Mouse (Mus musculus): ENCODE measurements around the gene Eif2b4. TPM values are rescaled to one million over a fixed set of nuclear protein-coding genes. Genes with fewer than 3 reads are reported as not detected.

Gene Eif2b4
- polyA plus RNA-seq, 1 experiment from 2014 or later, result 88.5 TPM

DNA sequence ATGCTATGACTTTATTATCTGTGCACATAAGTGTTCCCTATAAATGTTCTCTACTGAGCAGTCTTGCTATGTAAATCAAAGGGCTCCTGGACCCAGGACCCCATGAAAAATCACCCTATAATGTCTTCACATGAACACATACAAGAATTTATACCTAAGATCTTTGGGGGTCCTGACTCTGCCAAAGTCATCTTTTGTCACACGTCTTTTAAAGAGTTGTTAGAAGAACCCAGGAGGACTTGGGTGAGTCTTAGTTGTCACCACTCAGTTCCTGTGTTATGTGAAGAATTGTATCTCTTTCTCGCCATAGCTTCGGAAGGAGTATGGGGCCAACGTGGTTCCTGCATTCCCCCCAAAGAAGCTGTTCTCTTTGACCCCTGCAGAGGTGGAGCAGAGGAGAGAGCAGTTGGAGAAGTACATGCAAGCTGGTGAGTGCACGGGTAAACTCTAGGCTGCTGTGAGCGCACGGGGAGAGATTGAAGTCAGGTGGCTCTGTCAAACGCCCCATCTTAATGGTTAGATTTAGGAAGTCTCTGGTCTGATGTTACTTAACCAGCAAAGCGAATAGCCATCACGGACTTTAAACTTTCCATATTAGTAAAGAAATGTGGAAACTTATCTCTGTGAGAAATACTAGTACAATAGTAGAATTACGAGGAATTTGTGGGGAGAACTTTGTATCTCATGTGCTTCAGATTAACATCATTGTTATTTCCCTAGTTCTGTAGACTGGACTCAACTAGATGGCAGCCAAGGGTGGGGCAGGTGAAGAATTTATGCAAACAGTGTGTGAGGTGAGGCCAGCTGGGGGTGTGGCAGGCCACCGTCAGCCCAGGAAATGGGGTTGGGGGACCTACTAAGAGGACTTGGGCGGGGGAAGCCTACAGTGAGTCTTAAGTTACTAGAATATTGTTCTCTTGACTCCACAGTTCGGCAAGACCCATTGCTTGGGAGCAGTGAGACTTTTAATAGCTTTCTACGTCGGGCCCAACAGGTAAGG, 1.6 kb upstream of the Eif2b4 start:
- H3K9me3 ChIP-seq (ENCODE audit: control insufficient read depth, low read length), result no peaks in the 10 kb centered on the region
- peaks cover 54% of the 10 kb centered on the region for H3K36me3 ChIP-seq (ENCODE audit: control insufficient read depth, insufficient read depth, low read length)
- no peak for ATAC-seq
- no peak overlapping the region for H3K4me3 ChIP-seq (ENCODE audit: low read length)
- H3K9ac ChIP-seq (ENCODE audit: low read depth, low read length), result no peak overlapping the region
- no peaks in the 10 kb centered on the region for H3K27me3 ChIP-seq (replicated peaks; ENCODE audit: control insufficient read depth, insufficient read depth, low read length)
- peak overlapping the region; percentile 79 for H3K4me2 ChIP-seq (ENCODE audit: low read length)
- H3K4me1 ChIP-seq (ENCODE audit: control insufficient read depth, insufficient read depth, low read depth, low read length), result peaks cover 20% of the 10 kb centered on the region
- 93% methylated on average over 16 of the region's 16 CpGs for WGBS
- no peak overlapping the region for H3K27ac ChIP-seq (ENCODE audit: low read depth, low read length)

DNA sequence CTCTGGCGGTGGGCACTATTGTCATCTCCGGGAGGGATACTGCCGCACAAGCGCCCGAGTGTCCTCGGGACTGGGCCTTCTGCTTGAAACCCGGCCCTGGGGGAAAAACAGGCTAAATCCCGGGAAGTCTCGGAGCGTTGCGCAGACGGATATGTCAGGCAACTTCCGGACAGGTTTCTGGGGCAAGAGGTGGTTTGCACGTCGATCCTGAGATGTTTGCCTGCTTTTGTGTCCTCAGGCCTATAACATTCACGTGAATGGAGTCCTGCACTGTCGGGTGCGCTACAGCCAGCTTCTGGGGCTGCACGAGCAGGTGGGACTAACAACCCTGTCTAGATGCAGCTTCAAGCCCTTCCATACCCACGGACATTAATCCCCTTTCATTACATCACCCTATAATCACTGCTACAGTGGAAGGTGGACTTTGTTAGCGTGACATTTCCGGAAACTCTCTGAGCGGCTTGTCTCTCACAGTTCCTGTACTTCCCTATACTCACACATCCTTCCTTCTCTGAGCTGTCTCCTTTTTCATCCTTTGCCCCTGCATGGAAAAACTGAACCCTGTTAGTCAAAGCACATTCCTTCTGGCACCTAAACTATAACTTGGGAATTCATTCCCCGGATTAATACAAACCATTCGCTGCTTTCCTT, 526 bp upstream of the Eif2b4 start:
- no peak for ATAC-seq
- peak overlapping the region; percentile 79 for H3K4me2 ChIP-seq (ENCODE audit: low read length)
- no peaks in the 10 kb centered on the region for H3K27me3 ChIP-seq (replicated peaks; ENCODE audit: control insufficient read depth, insufficient read depth, low read length)
- 15% methylated on average over 25 of the region's 25 CpGs for WGBS
- peaks cover 49% of the 10 kb centered on the region for H3K36me3 ChIP-seq (ENCODE audit: control insufficient read depth, insufficient read depth, low read length)
- H3K4me3 ChIP-seq (ENCODE audit: low read length), result peak overlapping the region; percentile 86
- peaks cover 20% of the 10 kb centered on the region for H3K4me1 ChIP-seq (ENCODE audit: control insufficient read depth, insufficient read depth, low read depth, low read length)
- peak overlapping the region; percentile 90 for H3K9ac ChIP-seq (ENCODE audit: low read depth, low read length)
- peak overlapping the region; percentile 88 for H3K27ac ChIP-seq (ENCODE audit: low read depth, low read length)
- H3K9me3 ChIP-seq (ENCODE audit: control insufficient read depth, low read length), result no peaks in the 10 kb centered on the region

- Histone ChIP-seq H3K36me3 (ENCODE audit: control insufficient read depth, insufficient read depth, low read length) (peaks cover 50% of the 10 kb centered on the region), H3K4me2 (ENCODE audit: low read length) (peak overlapping the region; percentile 72), H3K4me3 (ENCODE audit: low read length) (peak overlapping the region; percentile 86), H3K4me1 (ENCODE audit: control insufficient read depth, insufficient read depth, low read depth, low read length) (peaks cover 20% of the 10 kb centered on the region), H3K9ac (ENCODE audit: low read depth, low read length) (peak overlapping the region; percentile 76), H3K9me3 (ENCODE audit: control insufficient read depth, low read length) (no peaks in the 10 kb centered on the region), H3K27me3 (replicated peaks; ENCODE audit: control insufficient read depth, insufficient read depth, low read length) (no peaks in the 10 kb centered on the region), H3K27ac (ENCODE audit: low read depth, low read length) (peak overlapping the region; percentile 86)
- WGBS, result 19% methylated on average over 37 of the region's 42 CpGs
- no peak for ATAC-seq
These were observed 938 bp downstream of the Eif2b4 start for GRCm38 (mm10) chr5:31192045-31192938.

- H3K4me3 ChIP-seq (ENCODE audit: low read length), result no peak overlapping the region
- H3K9me3 ChIP-seq (ENCODE audit: control insufficient read depth, low read length), result no peaks in the 10 kb centered on the region
- no peak overlapping the region for H3K9ac ChIP-seq (ENCODE audit: low read depth, low read length)
- H3K27ac ChIP-seq (ENCODE audit: low read depth, low read length), result no peak overlapping the region
- 95% methylated on average over 9 of the region's 9 CpGs for WGBS
- H3K36me3 ChIP-seq (ENCODE audit: control insufficient read depth, insufficient read depth, low read length), result peaks cover 37% of the 10 kb centered on the region
- ATAC-seq, result no peak
- no peak overlapping the region for H3K4me2 ChIP-seq (ENCODE audit: low read length)
- no peaks in the 10 kb centered on the region for H3K27me3 ChIP-seq (replicated peaks; ENCODE audit: control insufficient read depth, insufficient read depth, low read length)
- H3K4me1 ChIP-seq (ENCODE audit: control insufficient read depth, insufficient read depth, low read depth, low read length), result peaks cover 20% of the 10 kb centered on the region
These were observed 3.0 kb downstream of the Eif2b4 start for GRCm38 (mm10) chr5:31190201-31190600.

- 69% methylated on average over 4 of the region's 4 CpGs for WGBS
- no peak overlapping the region for H3K4me3 ChIP-seq (ENCODE audit: low read length)
- H3K4me1 ChIP-seq (ENCODE audit: control insufficient read depth, insufficient read depth, low read depth, low read length), result peaks cover 11% of the 10 kb centered on the region
- H3K27me3 ChIP-seq (replicated peaks; ENCODE audit: control insufficient read depth, insufficient read depth, low read length), result no peaks in the 10 kb centered on the region
- no peak overlapping the region for H3K4me2 ChIP-seq (ENCODE audit: low read length)
- H3K9ac ChIP-seq (ENCODE audit: low read depth, low read length), result no peak overlapping the region
- H3K27ac ChIP-seq (ENCODE audit: low read depth, low read length), result no peak overlapping the region
- ATAC-seq, result no peak
- H3K36me3 ChIP-seq (ENCODE audit: control insufficient read depth, insufficient read depth, low read length), result peaks cover 35% of the 10 kb centered on the region
- no peaks in the 10 kb centered on the region for H3K9me3 ChIP-seq (ENCODE audit: control insufficient read depth, low read length)
These were observed 4.9 kb downstream of the Eif2b4 start for GRCm38 (mm10) chr5:31188223-31188840.

DNA sequence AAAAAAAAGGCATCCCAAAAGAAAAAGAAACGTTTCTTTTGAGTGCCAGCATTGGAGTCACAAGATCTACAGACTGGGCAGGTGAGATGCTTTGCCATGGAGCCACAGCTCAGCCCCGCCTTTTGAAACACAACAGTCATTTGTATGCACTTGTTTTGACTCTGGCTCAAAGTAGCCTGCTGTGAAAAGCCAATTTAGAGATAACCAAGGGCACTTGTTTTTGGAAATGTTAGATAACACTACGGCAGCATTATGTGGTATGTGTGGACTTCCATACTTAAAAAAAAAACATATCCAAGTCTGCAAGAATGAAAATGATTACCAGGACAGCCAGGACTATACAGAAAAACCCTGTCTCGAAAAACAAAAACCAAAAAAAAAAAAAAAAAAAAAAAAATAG, 9.6 kb downstream of the Eif2b4 start:
- 61% methylated on average over 4 of the region's 4 CpGs for WGBS
- Histone ChIP-seq H3K4me2 (ENCODE audit: low read length) (no peak overlapping the region), H3K27me3 (replicated peaks; ENCODE audit: control insufficient read depth, insufficient read depth, low read length) (no peaks in the 10 kb centered on the region), H3K4me1 (ENCODE audit: control insufficient read depth, insufficient read depth, low read depth, low read length) (peaks cover 4% of the 10 kb centered on the region; the same call in 1 of the 2 replicates), H3K9ac (ENCODE audit: low read depth, low read length) (no peak overlapping the region), H3K9me3 (ENCODE audit: control insufficient read depth, low read length) (no peaks in the 10 kb centered on the region), H3K27ac (ENCODE audit: low read depth, low read length) (no peak overlapping the region), H3K4me3 (ENCODE audit: low read length) (no peak overlapping the region), H3K36me3 (ENCODE audit: control insufficient read depth, insufficient read depth, low read length) (peaks cover 19% of the 10 kb centered on the region)
- no peak for ATAC-seq

DNA sequence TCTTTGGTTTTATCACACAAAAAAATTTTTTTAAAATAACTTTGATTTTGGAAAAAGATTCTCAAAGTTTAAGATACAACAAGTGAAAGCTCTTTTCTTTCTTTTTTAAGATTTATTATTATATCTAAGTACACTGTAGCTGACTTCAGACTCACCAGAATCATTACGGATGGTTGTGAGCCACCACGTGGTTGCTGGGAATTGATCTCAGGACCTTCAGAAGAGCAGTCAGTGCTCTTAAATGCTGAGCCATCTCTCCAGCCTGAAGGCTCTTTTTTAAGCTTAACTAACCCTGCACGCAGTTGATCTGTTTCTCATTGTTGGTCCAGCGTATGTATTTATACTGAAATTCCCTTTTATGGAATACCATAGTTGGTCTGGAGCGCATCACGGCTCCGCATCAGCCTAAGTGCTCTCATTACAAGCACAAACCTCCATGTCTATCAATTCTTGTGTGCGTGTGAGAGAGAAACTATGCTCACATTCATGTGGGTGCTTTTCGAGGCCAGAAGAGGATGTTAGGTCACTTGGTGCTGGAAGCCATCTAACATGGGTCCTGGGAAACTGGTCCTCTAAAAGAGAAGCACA, 12.0 kb downstream of the Eif2b4 start:
- H3K4me1 ChIP-seq (ENCODE audit: control insufficient read depth, insufficient read depth, low read depth, low read length), result peaks cover 7% of the 10 kb centered on the region; the same call in 1 of the 2 replicates
- H3K27ac ChIP-seq (ENCODE audit: low read depth, low read length), result no peak overlapping the region
- no peak overlapping the region for H3K4me2 ChIP-seq (ENCODE audit: low read length)
- WGBS, result 93% methylated on average over 9 of the region's 9 CpGs
- no peak overlapping the region for H3K4me3 ChIP-seq (ENCODE audit: low read length)
- ATAC-seq, result no peak
- no peaks in the 10 kb centered on the region for H3K9me3 ChIP-seq (ENCODE audit: control insufficient read depth, low read length)
- no peaks in the 10 kb centered on the region for H3K27me3 ChIP-seq (replicated peaks; ENCODE audit: control insufficient read depth, insufficient read depth, low read length)
- no peak overlapping the region for H3K9ac ChIP-seq (ENCODE audit: low read depth, low read length)
- H3K36me3 ChIP-seq (ENCODE audit: control insufficient read depth, insufficient read depth, low read length), result no peaks in the 10 kb centered on the region

Data from hindbrain, embryonic 16.5 days (tissue).